Mouse (Mus musculus) embryonic fibroblast, embryonic 13.5 days (primary cell): ENCODE measurements around the gene Elovl7. TPM values are rescaled to one million over a fixed set of nuclear protein-coding genes. Genes with fewer than 3 reads are reported as not detected.

Source experiments
- H3K27ac ChIP-seq: 2 replicates; pipeline ENCODE4 v1.5.1; 2012; ENCODE audit warnings: low read length, control low read depth, inconsistent platforms; ENCODE audit not compliant: insufficient read depth
- H3K4me1 ChIP-seq: 2 replicates; pipeline ENCODE4 v1.6.1; 2011; ENCODE audit warnings: low read length; ENCODE audit not compliant: control insufficient read depth, insufficient read depth
- H3K4me3 ChIP-seq: 2 replicates; pipeline ENCODE4 v1.5.1; 2011; ENCODE audit warnings: mild to moderate bottlenecking, control low read depth, low read length; ENCODE audit not compliant: insufficient read depth
- CTCF ChIP-seq: IDR thresholded peaks from 2 replicates; pipeline ENCODE4 v1.5.1; 2011; ENCODE audit warnings: mild to moderate bottlenecking, control low read depth, low read length, moderate library complexity, borderline replicate concordance; ENCODE audit not compliant: insufficient read depth
- POLR2A ChIP-seq: IDR thresholded peaks from 2 replicates; pipeline ENCODE4 v1.6.1; 2011; ENCODE audit warnings: low read depth, mild to moderate bottlenecking, control low read depth, low read length, moderate library complexity
- polyA plus RNA-seq: library from polyadenylated mRNA; stranded (reverse); fragments of >200 nt; gene quantifications from 2 replicates; pipeline ENCODE4 v1.2.4, GENCODE M21; 2011; ENCODE audit warnings: low read depth; ENCODE audit not compliant: missing spikeins, insufficient read length

The Elovl7 gene
- 1.2 and 1.5 TPM in 2 replicates for polyA plus RNA-seq

- H3K4me1 ChIP-seq: no peaks in the 10 kb centered on the region
- TF ChIP-seq POLR2A (no peak), CTCF (peak; percentile 10; the same call in 1 of the 2 replicates)
- no peak within 1 kb of the TSS for H3K27ac ChIP-seq
- peak within 1 kb of the TSS; percentile 69 for H3K4me3 ChIP-seq
These were observed at the start of gene Elovl7 for GRCm38 (mm10) chr13:108214081-108214484. Gene Elovl7, plus strand, starts transcription at chr13:108214404.

- Histone ChIP-seq H3K4me3 (no peak overlapping the region), H3K27ac (no peak overlapping the region), H3K4me1 (no peaks in the 10 kb centered on the region; the same call in 1 of the 2 replicates)
- no peak for TF ChIP-seq CTCF
- TF ChIP-seq POLR2A: no peak
These were observed 49.6 kb upstream of the Elovl7 start for GRCm38 (mm10) chr13:108164621-108165020.

GRCm38 (mm10) chr13:108170002-108170401 is 44.2 kb upstream of the Elovl7 start:
- Histone ChIP-seq H3K4me1 (no peaks in the 10 kb centered on the region), H3K4me3 (no peak overlapping the region), H3K27ac (no peak overlapping the region)
- TF ChIP-seq POLR2A (no peak), CTCF (no peak)

DNA sequence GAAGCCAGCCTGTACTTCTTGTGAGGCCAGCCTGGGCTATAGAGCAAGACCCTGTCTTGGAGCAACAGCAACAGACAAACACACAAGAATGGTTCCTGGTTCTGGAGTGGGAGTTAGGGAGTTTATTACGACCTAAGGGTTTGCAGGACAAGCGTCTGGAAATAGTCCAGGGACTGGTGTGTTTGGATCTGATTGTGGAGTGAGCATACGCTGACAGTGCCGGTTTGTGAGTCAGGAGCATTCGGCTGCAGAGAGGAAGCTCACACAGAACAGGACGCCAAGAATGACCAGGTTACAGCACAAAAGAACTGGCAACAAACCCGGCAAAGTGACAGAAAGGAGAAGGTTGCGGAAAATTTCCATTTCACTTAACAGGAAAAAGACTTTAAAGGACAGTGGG is 43.7 kb upstream of the Elovl7 start:
- Histone ChIP-seq H3K4me1 (no peaks in the 10 kb centered on the region), H3K27ac (no peak overlapping the region), H3K4me3 (no peak overlapping the region)
- TF ChIP-seq CTCF (no peak), POLR2A (no peak)

DNA sequence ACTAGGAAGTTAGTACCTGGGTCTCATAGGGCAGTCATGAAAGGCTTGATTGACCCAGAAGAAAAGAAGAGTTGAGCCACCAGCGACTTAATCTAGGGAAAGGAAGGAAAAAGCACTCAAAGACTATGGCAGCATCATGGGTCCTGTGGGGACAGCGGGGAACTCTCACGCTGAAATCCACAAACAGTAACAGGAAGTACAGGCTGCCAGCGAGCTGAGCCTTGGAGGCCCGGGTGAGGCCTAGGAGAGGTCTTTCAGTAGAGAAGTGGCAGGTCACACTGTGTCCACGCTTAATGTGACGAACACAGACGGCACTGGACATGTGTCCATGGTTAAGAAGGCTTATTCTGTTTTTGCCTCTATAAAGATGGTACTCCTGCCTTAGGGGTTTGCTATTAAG is 34.6 kb upstream of the Elovl7 start:
- no peak overlapping the region for H3K4me3 ChIP-seq
- H3K27ac ChIP-seq: no peak overlapping the region
- H3K4me1 ChIP-seq: no peaks in the 10 kb centered on the region
- TF ChIP-seq CTCF (no peak), POLR2A (no peak)

GRCm38 (mm10) chr13:108180821-108181220 is 33.4 kb upstream of the Elovl7 start:
- no peak overlapping the region for H3K27ac ChIP-seq
- H3K4me1 ChIP-seq: no peaks in the 10 kb centered on the region
- H3K4me3 ChIP-seq: no peak overlapping the region
- TF ChIP-seq CTCF (no peak), POLR2A (no peak)

- Histone ChIP-seq H3K4me1 (no peaks in the 10 kb centered on the region), H3K4me3 (no peak overlapping the region), H3K27ac (no peak overlapping the region)
- TF ChIP-seq CTCF: no peak
- TF ChIP-seq POLR2A: no peak
These were observed 29.4 kb upstream of the Elovl7 start for GRCm38 (mm10) chr13:108184743-108185255.

DNA sequence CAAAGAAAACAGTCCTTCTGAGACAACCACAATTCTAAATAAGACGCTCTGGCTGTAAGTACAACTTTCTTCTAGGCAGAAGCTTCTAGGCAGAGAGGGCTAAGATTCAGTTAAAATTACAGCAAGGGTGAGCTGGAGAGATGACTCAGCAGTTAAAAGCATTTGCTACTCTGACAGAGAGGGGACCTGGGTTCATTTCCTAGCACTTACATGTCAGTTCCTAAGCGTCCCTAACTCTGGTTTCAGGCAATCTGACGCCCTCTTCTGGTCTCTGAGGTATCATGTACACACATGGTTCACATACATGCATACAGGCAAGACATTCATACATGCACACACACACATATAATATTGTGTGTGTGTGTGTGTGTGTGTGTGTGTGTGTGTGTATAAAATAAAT is 28.7 kb upstream of the Elovl7 start:
- no peak overlapping the region for H3K4me3 ChIP-seq
- no peak overlapping the region for H3K27ac ChIP-seq
- no peak for TF ChIP-seq CTCF
- no peak for TF ChIP-seq POLR2A
- H3K4me1 ChIP-seq: no peaks in the 10 kb centered on the region

DNA sequence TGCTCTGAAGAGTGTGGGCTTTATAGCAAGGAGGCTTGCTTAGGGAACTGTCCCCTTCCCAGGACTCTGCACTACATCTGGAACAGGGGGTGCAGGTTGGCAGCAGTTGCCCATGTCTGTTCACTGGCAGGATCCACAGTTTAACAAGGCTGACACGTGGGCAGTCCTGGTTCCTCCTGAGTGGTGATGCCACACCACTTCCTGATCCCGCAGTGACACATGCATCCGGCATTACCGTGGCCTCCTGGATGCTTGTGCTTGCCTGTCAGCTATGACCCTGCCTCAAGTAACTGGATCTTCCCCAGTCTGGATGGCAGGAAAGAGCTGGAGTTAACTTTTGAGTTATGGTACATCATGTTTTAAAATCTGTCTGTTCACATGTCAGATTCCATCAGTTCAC is 26.2 kb upstream of the Elovl7 start:
- Histone ChIP-seq H3K4me3 (no peak overlapping the region), H3K4me1 (no peaks in the 10 kb centered on the region), H3K27ac (no peak overlapping the region)
- no peak for TF ChIP-seq POLR2A
- no peak for TF ChIP-seq CTCF

DNA sequence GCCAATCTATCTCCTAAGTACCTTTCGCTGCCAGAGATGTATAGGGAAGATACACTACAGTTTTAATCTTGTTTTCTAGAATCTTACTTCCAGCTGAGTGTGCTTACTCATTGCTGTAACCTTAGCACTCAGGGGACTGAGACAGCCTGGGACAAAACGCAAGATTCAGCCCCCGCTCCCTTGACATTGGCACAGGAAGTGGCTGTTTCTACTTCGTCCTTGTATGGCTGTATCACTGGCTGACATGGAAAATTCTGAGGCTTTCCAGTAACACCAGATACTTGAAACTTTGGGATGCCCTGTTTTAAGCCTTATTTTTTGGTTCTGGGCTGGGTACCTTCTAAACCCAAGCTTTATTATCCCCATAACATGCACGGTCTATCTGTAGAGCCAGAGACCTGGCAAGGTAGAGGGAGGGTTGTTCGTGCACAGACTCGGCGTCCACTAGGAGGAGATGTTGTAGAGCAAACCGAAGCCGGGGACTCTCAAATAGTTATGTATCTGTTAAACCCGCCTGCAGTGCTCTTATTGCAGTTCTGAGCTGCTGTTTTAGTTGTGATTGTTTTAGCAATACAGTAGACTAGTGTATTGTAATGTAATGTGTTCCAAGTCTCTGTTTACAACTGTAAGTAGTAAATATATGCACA is 23.0 kb upstream of the Elovl7 start:
- no peaks in the 10 kb centered on the region for H3K4me1 ChIP-seq
- H3K4me3 ChIP-seq: no peak overlapping the region
- TF ChIP-seq CTCF (peak; percentile 76; the same call in 1 of the 2 replicates), POLR2A (no peak)
- no peak overlapping the region for H3K27ac ChIP-seq

- no peak for TF ChIP-seq POLR2A
- TF ChIP-seq CTCF: no peak
- Histone ChIP-seq H3K4me3 (no peak overlapping the region), H3K27ac (no peak overlapping the region)
These were observed 18.7 kb upstream of the Elovl7 start for GRCm38 (mm10) chr13:108195474-108195873.

More at GRCm38 (mm10) chr13:108195474-108195873, 18.7 kb upstream of the Elovl7 start:
- no peaks in the 10 kb centered on the region for H3K4me1 ChIP-seq
